Mouse (Mus musculus) testis, adult 2 months (tissue): ENCODE measurements around the gene Prmt3. TPM values are rescaled to one million over a fixed set of nuclear protein-coding genes. Genes with fewer than 3 reads are reported as not detected.

ENCODE experiments used
- H3K27ac ChIP-seq: fragments of 200-500 bp; 2 replicates; pipeline ENCODE4 v1.5.1; 2012; ENCODE audit warnings: low read depth, low read length; ENCODE audit not compliant: control insufficient read depth, insufficient read depth
- H3K27me3 ChIP-seq: fragments of 200-500 bp; 2 replicates; pipeline ENCODE4 v1.6.1; 2012; ENCODE audit warnings: mild to moderate bottlenecking, low read length, moderate library complexity; ENCODE audit not compliant: control insufficient read depth, insufficient read depth
- H3K36me3 ChIP-seq: fragments of 200-500 bp; 2 replicates; pipeline ENCODE4 v1.6.1; 2012; ENCODE audit warnings: mild to moderate bottlenecking, low read length; ENCODE audit not compliant: control insufficient read depth, insufficient read depth
- H3K4me1 ChIP-seq: fragments of 200-500 bp; 2 replicates; pipeline ENCODE4 v1.6.1; 2012; ENCODE audit warnings: low read length; ENCODE audit not compliant: control insufficient read depth, insufficient read depth
- H3K4me3 ChIP-seq: fragments of 200-500 bp; 2 replicates; pipeline ENCODE4 v1.5.1; 2012; ENCODE audit warnings: low read depth, mild to moderate bottlenecking, low read length, moderate library complexity, mixed read lengths; ENCODE audit not compliant: control insufficient read depth
- CTCF ChIP-seq: fragments of 200-500 bp; IDR thresholded peaks from 2 replicates; pipeline ENCODE4 v1.5.1; 2012; ENCODE audit warnings: low read depth, mild to moderate bottlenecking, inconsistent platforms, low read length, moderate library complexity; ENCODE audit not compliant: control insufficient read depth, insufficient read depth, insufficient replicate concordance
- POLR2A ChIP-seq: fragments of 200-500 bp; IDR thresholded peaks from 2 replicates; pipeline ENCODE4 v1.6.1; 2012; ENCODE audit warnings: low read depth, mild to moderate bottlenecking, inconsistent platforms, low read length, moderate library complexity; ENCODE audit not compliant: control insufficient read depth
- polyA plus RNA-seq: library from polyadenylated mRNA; depleted of rRNA; stranded (reverse); fragments of >200 nt; gene quantifications from 2 replicates; pipeline ENCODE4 v1.2.3, GENCODE M21; 2012; rRNA removed

The Prmt3 gene
- polyA plus RNA-seq, 1 experiment = 5.8 TPM

DNA sequence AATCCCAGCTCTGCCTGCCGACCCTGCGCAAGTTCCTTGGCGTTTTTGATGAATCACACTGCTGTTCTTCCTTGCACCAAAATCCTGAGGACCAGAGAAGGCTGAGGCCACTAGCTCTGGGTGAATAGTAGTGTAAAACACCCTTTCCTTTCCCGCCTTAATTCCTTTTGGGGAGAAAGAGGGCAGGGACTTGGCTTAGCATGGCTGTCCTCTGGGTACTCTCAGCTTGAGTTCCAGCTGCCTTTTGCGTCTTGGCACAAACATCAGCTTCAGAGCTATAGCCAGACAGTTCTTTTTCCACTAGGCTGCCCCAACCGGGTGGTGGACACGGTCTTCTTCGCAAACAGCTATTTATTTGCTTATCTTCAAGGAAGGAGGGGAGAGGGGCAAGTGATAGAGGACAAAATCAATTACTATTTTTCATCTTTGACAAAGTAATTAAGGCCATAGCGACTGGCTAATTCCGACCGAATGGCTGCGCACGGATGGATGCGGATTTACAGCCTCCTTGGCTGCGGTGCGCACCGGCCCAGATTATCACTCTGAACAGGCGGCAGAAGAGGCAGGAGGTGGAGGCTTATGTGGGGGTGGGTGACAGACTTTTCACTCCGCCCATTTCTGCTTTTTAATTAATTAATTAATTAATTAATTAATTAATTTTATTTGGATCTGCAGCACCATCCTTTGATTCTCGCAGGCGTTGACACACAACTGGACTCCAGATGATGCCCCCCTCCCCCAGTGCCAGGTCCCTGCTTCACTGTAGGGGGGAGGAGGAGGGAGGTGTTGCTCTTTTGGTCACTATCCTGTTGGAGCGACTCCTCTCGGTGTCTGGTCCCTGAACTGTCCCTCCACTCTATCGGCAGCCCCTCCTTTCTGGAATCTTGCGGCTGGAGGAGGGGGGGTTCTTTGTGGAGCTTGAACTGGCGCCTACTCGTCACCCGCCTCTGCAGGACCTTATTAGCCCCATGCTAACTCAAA lies 129.3 kb downstream of the Prmt3 start:
- Histone ChIP-seq H3K4me3 (no peak overlapping the region), H3K36me3 (no peaks in the 10 kb centered on the region), H3K27me3 (peaks cover 7% of the 10 kb centered on the region), H3K27ac (no peak overlapping the region), H3K4me1 (peaks cover 8% of the 10 kb centered on the region)
- TF ChIP-seq POLR2A (no peak), CTCF (no peak)

Other genes starting within 250 kb of the Prmt3 start
- not detected in 2 replicates for gene Dbx1, start 141.5 kb upstream of the Prmt3 start, polyA plus RNA-seq
- 28.8 and 29.0 TPM in 2 replicates for gene Htatip2, start 19.2 kb upstream of the Prmt3 start, polyA plus RNA-seq
- 0.01 and 0.04 TPM in 2 replicates for gene Slc6a5, start 131.8 kb downstream of the Prmt3 start, polyA plus RNA-seq
- 0.22 and 0.28 TPM in 2 replicates for gene Nell1, start 196.5 kb downstream of the Prmt3 start, polyA plus RNA-seq